ENCODE assay signal across 9 mouse cellular contexts in genomic region chr19:5060365-5061330, GRCm38 (mm10). TPM values are rescaled to one million over a fixed set of nuclear protein-coding genes. Genes with fewer than 3 reads are reported as not detected.
DNase-seq lines count a peak whose midpoint lies in the region; ATAC-seq and TF ChIP-seq lines count a peak whose summit lies in the region.
"Had no signal": no experiment of that assay in that cellular context is flagged by ENCODE, and none has a peak within 500 bp of the region (broad histone marks: within the 10 kb centered on the region; RNA-seq: fewer than 3 reads in every experiment).

No protein-coding gene starts in this region.

- peaks cover 39% of the 10 kb centered on the region for H3K4me1 ChIP-seq in forebrain, embryonic 12.5 days
- H3K4me1 ChIP-seq in forebrain, postnatal 0 days (ENCODE audit: insufficient read depth), result no peaks in the 10 kb centered on the region
- H3K4me1 ChIP-seq in intestine, embryonic 15.5 days (replicated peaks), result peaks cover 44% of the 10 kb centered on the region

- TF ChIP-seq CTCF in forebrain, postnatal 0 days (IDR thresholded peaks at IDR 0.05; ENCODE audit: low read depth), result no peak

- H3K4me2 ChIP-seq in forebrain, embryonic 12.5 days, result no peak overlapping the region
- no peak overlapping the region for H3K4me2 ChIP-seq in forebrain, postnatal 0 days (ENCODE audit: low read depth)
- no peak overlapping the region for H3K4me2 ChIP-seq in intestine, embryonic 15.5 days (replicated peaks)

- peaks cover 32% of the 10 kb centered on the region for H3K27me3 ChIP-seq in forebrain, embryonic 12.5 days
- H3K27me3 ChIP-seq in forebrain, postnatal 0 days (ENCODE audit: insufficient read depth, low read length), result no peaks in the 10 kb centered on the region
- H3K27me3 ChIP-seq in intestine, embryonic 15.5 days (replicated peaks), result no peaks in the 10 kb centered on the region

- no peaks in the 10 kb centered on the region for H3K36me3 ChIP-seq in forebrain, embryonic 12.5 days (replicated peaks)
- no peaks in the 10 kb centered on the region for H3K36me3 ChIP-seq in forebrain, postnatal 0 days (ENCODE audit: insufficient read depth)
- no peaks in the 10 kb centered on the region for H3K36me3 ChIP-seq in intestine, embryonic 15.5 days

- no peak for DNase-seq in forebrain, postnatal 0 days
- DNase-seq in urinary bladder, postnatal 14 days (ENCODE audit: low spot score), result peak; percentile 70
- DNase-seq in urinary bladder, postnatal 25 days (ENCODE audit: low spot score), result no peak
- DNase-seq in adrenal gland, postnatal 10 days, result no peak
- DNase-seq in spleen, postnatal 10 days (ENCODE audit: low spot score in 2 of 2), result no peak
- no peak for DNase-seq in spleen, postnatal 14 days (ENCODE audit: low spot score in 2 of 2)

- no peak overlapping the region for H3K4me3 ChIP-seq in forebrain, embryonic 12.5 days (replicated peaks)
- H3K4me3 ChIP-seq in forebrain, postnatal 0 days (ENCODE audit: low read depth, low read length), result no peak overlapping the region
- H3K4me3 ChIP-seq in intestine, embryonic 15.5 days (replicated peaks), result no peak overlapping the region

- H3K27ac ChIP-seq in forebrain, embryonic 12.5 days, result no peak overlapping the region
- H3K27ac ChIP-seq in forebrain, postnatal 0 days (ENCODE audit: low read depth, low read length), result no peak overlapping the region
- peak overlapping the region; percentile 71 for H3K27ac ChIP-seq in intestine, embryonic 15.5 days

- no peak for ATAC-seq in forebrain, embryonic 12.5 days (ENCODE audit: low FRiP score)
- no peak; the same call in 1 of the 2 replicates for ATAC-seq in forebrain, postnatal 0 days
- ATAC-seq in intestine, embryonic 15.5 days, result peak; percentile 18

- WGBS in forebrain, embryonic 12.5 days, result 40% methylated on average over 5 of the region's 5 CpGs
- WGBS in forebrain, postnatal 0 days, result 39% methylated on average over 5 of the region's 5 CpGs
- WGBS in intestine, embryonic 15.5 days, result 29% methylated on average over 5 of the region's 5 CpGs

- H3K9ac ChIP-seq in forebrain, embryonic 12.5 days, result peak overlapping the region; percentile 21; the same call in 1 of the 2 replicates
- no peak overlapping the region for H3K9ac ChIP-seq in forebrain, postnatal 0 days
- 0 out of 2 replicates have a peak overlapping the region, but pooled peaks have one; percentile 3 for H3K9ac ChIP-seq in intestine, embryonic 15.5 days

- no peaks in the 10 kb centered on the region for H3K9me3 ChIP-seq in forebrain, embryonic 12.5 days
- no peaks in the 10 kb centered on the region for H3K9me3 ChIP-seq in forebrain, postnatal 0 days (ENCODE audit: low read length)
- no peaks in the 10 kb centered on the region for H3K9me3 ChIP-seq in intestine, embryonic 15.5 days

RNA-seq across cellular contexts. Expression of gene Cd248, which starts 7.2 kb away (rescaled TPM):
- polyA plus RNA-seq in forebrain, embryonic 12.5 days (2016; fragmentation: Nextera tagmentation; extraction: Ambion mirVana), result 16.4 and 17.1 TPM in 2 replicates
- 11.8 and 20.8 TPM in 2 replicates for total RNA-seq in forebrain, postnatal 0 days (2014; rRNA removed)
- polyA plus RNA-seq in forebrain, postnatal 0 days (2015; fragmentation: Nextera tagmentation; extraction: Ambion mirVana), result 16.3 and 18.1 TPM in 2 replicates
- 47.7 and 48.0 TPM in 2 replicates for polyA plus RNA-seq in intestine, embryonic 15.5 days (2015; fragmentation: Nextera tagmentation; extraction: Ambion mirVana)
- total RNA-seq in adrenal gland, postnatal 10 days (2021), result 10 to 100 TPM; 28.1 to 37.5 TPM

RNA-seq across cellular contexts. Expression of gene Rin1, which starts 10.4 kb away (rescaled TPM):
- 0.87 and 1.6 TPM in 2 replicates for polyA plus RNA-seq in forebrain, embryonic 12.5 days (2016; fragmentation: Nextera tagmentation; extraction: Ambion mirVana)
- total RNA-seq in forebrain, postnatal 0 days (2014; rRNA removed), result 3.0 and 9.8 TPM in 2 replicates
- 1.7 and 2.4 TPM in 2 replicates for polyA plus RNA-seq in forebrain, postnatal 0 days (2015; fragmentation: Nextera tagmentation; extraction: Ambion mirVana)
- 2.7 and 3.9 TPM in 2 replicates for polyA plus RNA-seq in intestine, embryonic 15.5 days (2015; fragmentation: Nextera tagmentation; extraction: Ambion mirVana)
- total RNA-seq in adrenal gland, postnatal 10 days (2021), result 1 to 10 TPM; 1.7 to 3.7 TPM
- total RNA-seq: hematopoietic stem cell, adult 5-6 weeks had no signal

RNA-seq across cellular contexts. Expression of gene Brms1, which starts 19.5 kb away (rescaled TPM):
- polyA plus RNA-seq in forebrain, embryonic 12.5 days (2016; fragmentation: Nextera tagmentation; extraction: Ambion mirVana), result 57.5 and 60.3 TPM in 2 replicates
- 9.5 and 15.5 TPM in 2 replicates for total RNA-seq in forebrain, postnatal 0 days (2014; rRNA removed)
- 27.6 and 29.3 TPM in 2 replicates for polyA plus RNA-seq in forebrain, postnatal 0 days (2015; fragmentation: Nextera tagmentation; extraction: Ambion mirVana)
- polyA plus RNA-seq in intestine, embryonic 15.5 days (2015; fragmentation: Nextera tagmentation; extraction: Ambion mirVana), result 37.5 and 44.7 TPM in 2 replicates
- total RNA-seq in adrenal gland, postnatal 10 days (2021), result 10 to 100 TPM; 22.1 to 25.4 TPM

RNA-seq across cellular contexts. Expression of gene AC124502.3, which starts 22.0 kb away (rescaled TPM):
- 2.5 and 3.4 TPM in 2 replicates for polyA plus RNA-seq in forebrain, embryonic 12.5 days (2016; fragmentation: Nextera tagmentation; extraction: Ambion mirVana)
- 3.0 and 7.0 TPM in 2 replicates for total RNA-seq in forebrain, postnatal 0 days (2014; rRNA removed)
- 1.4 and 2.0 TPM in 2 replicates for polyA plus RNA-seq in forebrain, postnatal 0 days (2015; fragmentation: Nextera tagmentation; extraction: Ambion mirVana)
- polyA plus RNA-seq in intestine, embryonic 15.5 days (2015; fragmentation: Nextera tagmentation; extraction: Ambion mirVana), result 2.4 and 2.8 TPM in 2 replicates
- total RNA-seq in adrenal gland, postnatal 10 days (2021), result 1 to 10 TPM; 1.8 to 2.8 TPM

RNA-seq across cellular contexts. Expression of gene B4gat1, which starts 22.0 kb away (rescaled TPM):
- polyA plus RNA-seq in forebrain, embryonic 12.5 days (2016; fragmentation: Nextera tagmentation; extraction: Ambion mirVana), result 37.6 and 37.9 TPM in 2 replicates
- total RNA-seq in forebrain, postnatal 0 days (2014; rRNA removed), result 85.9 and 111 TPM in 2 replicates
- polyA plus RNA-seq in forebrain, postnatal 0 days (2015; fragmentation: Nextera tagmentation; extraction: Ambion mirVana), result 93.0 and 128 TPM in 2 replicates
- 36.1 and 36.2 TPM in 2 replicates for polyA plus RNA-seq in intestine, embryonic 15.5 days (2015; fragmentation: Nextera tagmentation; extraction: Ambion mirVana)
- 10 to 100 TPM; 28.7 to 35.7 TPM for total RNA-seq in adrenal gland, postnatal 10 days (2021)
- total RNA-seq: hematopoietic stem cell, adult 5-6 weeks had no signal
